Mouse (Mus musculus): ENCODE measurements around the gene Gm45062.

Gm45062 gene

DNA sequence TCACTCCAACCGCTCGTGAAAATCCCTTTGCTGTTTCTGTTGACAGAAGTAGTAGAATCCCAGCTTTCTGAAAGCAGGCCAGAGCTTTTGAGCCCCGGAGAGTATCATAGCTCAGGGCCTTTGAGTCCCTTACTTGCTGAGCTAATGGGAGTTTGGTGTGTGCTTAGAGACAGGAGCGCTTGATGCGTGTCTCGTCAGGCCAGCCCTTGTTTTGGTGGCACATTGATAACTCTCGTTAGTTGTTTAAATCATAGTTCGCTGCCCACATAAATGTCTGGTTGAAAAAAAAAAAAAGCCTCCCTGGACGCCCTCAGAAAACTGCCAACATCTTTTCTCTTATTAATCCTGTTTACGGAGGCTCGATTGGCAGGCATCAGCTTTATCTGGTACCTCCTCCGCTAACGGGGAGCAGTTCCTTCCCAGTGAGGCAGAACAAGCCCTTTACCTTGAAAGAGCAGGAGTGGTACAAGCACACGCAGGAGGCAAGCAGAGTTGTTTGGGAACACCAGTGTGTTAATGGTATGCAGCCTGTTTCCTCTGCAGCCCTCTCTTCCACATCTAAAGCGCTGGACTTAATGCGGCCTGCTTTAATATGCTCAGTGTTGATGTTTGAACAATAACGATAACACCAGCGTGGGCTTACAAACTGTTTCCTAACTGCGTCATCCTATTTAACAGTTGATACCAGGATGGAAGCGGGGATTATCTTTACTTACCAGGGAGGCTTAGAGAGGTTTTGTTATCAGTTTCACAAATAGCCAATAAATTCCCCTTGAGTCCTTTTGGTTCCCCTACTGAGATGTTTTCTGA lies 228.0 kb downstream of the Gm45062 start:
- in situ Hi-C loops (cut with MboI; ENCODE audit: low pct_unique_long_range_greater_than_20kb in 1 of 2, low sequenced_read_pairs in 2 of 2, unreplicated experiment in 1 of 2): no loop called here

DNA sequence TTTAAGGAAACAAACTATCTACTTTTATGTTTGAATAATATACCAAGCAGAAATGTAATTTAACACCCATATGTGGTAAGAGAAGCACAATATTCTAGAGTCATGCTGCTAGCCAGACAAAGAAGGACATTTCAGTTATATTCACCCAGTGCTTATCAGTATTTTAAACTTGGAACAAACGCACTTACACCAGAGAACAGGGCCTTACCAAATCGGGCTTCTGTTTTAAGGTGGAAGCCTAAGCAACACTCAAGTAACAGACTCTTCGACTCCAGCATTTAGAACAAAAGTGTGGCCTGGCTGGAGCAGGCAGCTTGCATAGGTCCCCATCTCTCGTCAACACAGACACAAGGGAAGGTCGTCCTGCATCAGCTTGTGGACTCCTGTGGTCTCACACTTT lies 229.0 kb downstream of the Gm45062 start:
- in situ Hi-C loops (cut with MboI; ENCODE audit: low pct_unique_long_range_greater_than_20kb in 1 of 2, low sequenced_read_pairs in 2 of 2, unreplicated experiment in 1 of 2): no loop called here

DNA sequence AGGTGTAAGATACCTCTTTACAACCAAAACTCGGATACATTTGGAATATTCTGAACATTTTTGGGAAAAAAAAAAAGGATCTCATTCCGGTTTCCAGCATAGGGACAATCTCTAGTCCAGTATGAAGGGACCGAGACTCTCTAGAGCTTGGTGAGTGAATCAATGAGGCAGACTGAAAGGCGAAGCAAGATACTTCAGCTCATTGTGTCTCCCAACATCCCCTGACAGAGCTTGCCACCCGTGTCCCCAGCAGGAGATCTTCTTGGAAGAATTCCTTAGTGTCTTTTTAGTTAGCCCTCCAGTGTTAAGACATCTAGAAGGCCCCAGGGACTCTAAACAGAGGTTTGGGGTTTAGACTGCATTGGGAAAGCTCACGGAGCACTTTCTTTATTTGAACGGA lies 230.0 kb downstream of the Gm45062 start:
- in situ Hi-C loops (cut with MboI; ENCODE audit: low pct_unique_long_range_greater_than_20kb in 1 of 2, low sequenced_read_pairs in 2 of 2, unreplicated experiment in 1 of 2): no loop called here

DNA sequence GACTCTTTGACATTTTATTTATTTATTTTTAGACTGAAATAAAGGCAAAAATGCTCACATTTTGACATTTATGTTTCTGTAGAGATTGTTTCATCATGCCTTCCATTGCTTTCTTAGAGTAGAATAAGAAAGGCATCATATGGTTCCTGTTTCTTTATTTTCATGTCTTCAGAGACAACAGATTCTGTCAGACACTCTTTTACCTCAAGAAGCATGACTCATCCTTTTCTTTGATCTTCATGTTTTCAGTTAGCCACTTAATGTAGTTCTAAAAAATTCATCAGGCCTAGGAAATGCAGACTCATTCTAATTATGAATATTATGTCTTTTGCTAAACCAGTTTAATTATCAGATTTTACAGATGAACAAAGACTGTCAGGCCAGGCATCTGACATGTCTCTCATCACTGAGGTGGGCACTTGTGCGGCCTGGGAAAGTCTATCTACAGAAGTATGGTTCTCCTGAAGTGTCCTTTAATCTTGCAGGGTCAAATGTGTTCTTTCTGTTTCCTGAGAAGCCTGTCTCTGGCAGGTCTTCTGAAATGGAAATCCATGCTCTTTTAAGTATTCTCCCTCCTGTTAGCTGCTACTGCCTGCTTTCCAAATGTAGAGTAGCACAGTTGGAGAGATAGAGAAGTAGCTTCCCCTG lies 230.8 kb downstream of the Gm45062 start:
- in situ Hi-C loops (cut with MboI; ENCODE audit: low pct_unique_long_range_greater_than_20kb in 1 of 2, low sequenced_read_pairs in 2 of 2, unreplicated experiment in 1 of 2): no loop called here

DNA sequence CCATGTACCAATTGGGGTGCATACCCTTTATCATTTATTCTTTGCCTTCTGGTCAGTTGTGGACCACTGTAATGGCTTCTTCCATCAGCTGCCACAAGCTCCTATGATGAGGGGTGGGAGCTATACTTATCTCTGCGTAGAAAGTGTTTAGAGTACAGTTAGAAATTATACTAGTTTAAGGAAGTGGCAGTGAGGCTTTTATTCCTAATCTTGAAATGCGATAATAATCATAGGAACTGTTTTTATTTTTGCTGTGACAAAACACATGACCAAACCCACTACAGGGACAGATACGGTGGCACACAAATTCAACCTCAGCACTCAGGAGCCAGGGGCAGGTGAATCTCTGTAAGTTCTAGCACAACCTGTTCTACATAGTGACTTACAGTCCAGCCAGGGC lies 233.0 kb downstream of the Gm45062 start:
- in situ Hi-C loops (cut with MboI; ENCODE audit: low pct_unique_long_range_greater_than_20kb in 1 of 2, low sequenced_read_pairs in 2 of 2, unreplicated experiment in 1 of 2): no loop called here

DNA sequence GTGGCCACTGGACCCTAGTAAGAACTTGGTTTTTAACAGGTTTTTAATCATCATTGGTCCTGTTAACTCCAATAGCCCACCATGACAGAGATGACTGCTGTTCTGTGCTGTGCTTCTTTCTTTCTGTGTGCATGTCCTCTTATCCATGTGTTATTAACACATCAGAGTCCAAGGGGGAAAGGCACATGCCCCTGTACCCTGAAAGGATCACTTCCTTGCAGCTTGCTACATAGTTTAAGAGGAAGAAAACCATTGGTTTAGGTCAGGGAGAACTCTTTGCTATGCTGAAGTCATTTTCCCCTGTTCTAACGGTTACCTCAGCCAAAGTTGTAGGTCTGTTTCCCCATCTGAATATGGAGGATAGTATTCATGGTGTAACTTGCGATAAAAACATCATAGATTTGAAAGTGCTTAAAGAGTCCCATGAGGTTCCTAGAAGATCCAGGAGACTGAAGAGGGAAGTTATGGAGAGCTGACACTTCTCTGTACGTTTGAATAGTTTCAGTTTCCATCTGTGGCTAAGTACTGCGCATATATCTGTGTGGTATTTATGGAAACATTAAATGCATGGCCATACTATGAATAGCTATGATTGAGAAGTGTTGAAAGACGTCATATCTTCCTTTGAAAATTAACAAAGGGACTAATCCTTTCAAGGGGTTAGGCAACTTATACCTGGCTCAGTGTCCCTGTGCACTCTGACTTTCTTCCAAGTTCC lies 236.0 kb downstream of the Gm45062 start:
- in situ Hi-C loops (cut with MboI; ENCODE audit: low pct_unique_long_range_greater_than_20kb in 1 of 2, low sequenced_read_pairs in 2 of 2, unreplicated experiment in 1 of 2): no loop called here

DNA sequence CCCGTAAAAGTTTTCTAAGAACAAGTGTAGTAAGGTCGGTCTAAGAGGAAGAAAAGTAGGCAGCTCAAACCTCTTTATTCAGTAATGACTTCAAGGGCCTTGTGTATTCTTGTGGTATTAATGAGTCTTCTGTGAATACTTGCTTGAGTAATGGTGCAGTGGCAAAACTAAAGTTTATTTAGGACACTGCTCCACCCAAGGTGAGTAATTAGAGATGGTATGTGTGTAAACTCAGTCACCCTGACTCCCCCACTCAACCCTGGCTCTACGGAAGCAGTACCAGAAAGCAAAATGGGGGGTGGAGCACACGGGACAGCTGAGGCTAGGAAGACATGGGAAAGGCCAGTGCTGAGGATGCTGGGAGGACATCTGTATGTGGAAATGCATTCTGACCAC lies 236.6 kb downstream of the Gm45062 start:
- in situ Hi-C loops (cut with MboI; ENCODE audit: low pct_unique_long_range_greater_than_20kb in 1 of 2, low sequenced_read_pairs in 2 of 2, unreplicated experiment in 1 of 2): no loop called here

DNA sequence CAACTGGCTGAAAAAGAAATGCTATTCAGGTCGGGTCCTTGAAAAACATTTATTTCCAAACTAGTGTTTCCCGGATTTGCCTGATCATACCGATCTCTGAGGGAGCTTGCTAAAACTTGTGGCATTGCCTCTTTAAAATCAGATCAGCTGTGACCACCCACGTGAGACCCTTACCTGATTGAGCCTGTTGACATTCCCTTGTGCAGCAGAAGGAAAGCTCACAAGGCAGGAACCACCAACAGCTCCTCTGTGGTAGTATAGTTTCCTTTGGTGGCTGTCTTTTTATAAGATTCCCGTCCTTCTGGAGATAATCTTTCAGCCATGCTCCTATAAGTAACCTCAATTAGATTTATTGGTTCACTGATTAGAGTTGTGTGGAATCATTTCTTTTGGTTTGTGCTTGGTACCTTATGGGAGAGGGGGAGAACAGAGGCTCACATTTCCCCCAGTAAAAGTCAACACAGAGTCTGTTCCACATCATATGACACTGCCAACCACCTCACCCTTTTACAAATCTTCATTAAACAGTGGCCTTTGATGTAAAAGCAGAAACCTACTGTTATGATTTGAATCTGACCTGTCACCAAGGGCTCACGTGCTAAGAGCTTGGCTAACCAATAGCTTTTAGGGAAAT lies 238.1 kb downstream of the Gm45062 start:
- in situ Hi-C loops (cut with MboI; ENCODE audit: low pct_unique_long_range_greater_than_20kb in 1 of 2, low sequenced_read_pairs in 2 of 2, unreplicated experiment in 1 of 2): no loop called here

DNA sequence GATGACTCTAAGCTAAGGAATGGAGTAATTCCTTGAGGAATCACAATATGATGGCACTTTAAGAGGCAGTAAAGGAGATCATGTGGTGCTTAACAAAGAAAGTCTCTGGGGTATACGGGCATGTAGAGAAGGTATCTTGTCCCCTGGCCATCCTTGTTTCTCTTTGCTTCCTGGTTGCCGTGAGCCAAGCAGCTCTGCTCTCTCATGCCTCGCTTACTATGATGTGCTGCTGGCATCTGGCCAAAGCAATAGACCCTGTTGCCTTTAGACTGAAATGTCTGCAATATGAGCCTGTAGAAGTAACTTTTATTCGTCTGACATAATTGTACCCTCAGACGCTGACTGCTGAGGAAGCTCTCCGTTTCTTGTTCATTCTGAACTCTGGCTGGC lies 238.6 kb downstream of the Gm45062 start:
- in situ Hi-C loops (cut with MboI; ENCODE audit: low pct_unique_long_range_greater_than_20kb in 1 of 2, low sequenced_read_pairs in 2 of 2, unreplicated experiment in 1 of 2): no loop called here

DNA sequence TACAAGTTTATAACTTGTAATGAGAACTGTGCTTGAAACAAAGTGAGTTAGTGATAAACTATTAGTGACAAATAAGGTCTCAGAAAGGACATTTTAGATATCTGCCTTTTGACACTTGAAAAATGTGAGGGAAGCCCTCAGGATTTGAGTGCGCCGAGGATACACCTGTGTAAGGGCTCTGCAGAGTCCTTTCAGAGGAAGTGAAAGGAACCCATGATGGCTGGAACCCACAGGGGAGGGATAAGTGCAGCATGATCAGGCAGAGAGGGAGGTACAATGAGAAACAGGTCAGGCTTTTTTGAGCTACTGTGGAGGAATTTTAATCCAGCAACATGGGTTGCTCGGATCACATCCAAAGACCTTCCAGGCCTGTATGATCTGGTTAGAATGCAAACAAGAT lies 239.7 kb downstream of the Gm45062 start:
- in situ Hi-C loops (cut with MboI; ENCODE audit: low pct_unique_long_range_greater_than_20kb in 1 of 2, low sequenced_read_pairs in 2 of 2, unreplicated experiment in 1 of 2): no loop called here

DNA sequence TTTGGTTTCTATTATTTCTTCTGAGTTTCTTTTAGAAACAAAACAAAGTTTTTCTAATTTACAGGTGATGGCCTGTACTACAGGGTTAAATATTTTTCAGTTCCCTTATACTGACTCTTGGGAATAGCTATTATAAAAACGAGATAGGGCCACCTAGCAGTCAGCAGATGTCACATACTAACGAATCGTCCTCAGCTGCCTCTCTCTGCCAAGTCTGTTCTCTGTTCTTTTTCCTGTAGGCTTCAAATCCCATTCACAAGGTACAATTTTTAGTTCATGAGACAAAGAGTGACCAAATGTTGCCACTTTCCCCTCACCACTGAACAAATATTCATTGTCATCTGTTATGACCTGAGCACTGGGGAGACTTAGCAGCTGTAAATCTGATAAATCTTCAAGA lies 244.7 kb downstream of the Gm45062 start:
- in situ Hi-C loops (cut with MboI; ENCODE audit: low pct_unique_long_range_greater_than_20kb in 1 of 2, low sequenced_read_pairs in 2 of 2, unreplicated experiment in 1 of 2): no loop called here

DNA sequence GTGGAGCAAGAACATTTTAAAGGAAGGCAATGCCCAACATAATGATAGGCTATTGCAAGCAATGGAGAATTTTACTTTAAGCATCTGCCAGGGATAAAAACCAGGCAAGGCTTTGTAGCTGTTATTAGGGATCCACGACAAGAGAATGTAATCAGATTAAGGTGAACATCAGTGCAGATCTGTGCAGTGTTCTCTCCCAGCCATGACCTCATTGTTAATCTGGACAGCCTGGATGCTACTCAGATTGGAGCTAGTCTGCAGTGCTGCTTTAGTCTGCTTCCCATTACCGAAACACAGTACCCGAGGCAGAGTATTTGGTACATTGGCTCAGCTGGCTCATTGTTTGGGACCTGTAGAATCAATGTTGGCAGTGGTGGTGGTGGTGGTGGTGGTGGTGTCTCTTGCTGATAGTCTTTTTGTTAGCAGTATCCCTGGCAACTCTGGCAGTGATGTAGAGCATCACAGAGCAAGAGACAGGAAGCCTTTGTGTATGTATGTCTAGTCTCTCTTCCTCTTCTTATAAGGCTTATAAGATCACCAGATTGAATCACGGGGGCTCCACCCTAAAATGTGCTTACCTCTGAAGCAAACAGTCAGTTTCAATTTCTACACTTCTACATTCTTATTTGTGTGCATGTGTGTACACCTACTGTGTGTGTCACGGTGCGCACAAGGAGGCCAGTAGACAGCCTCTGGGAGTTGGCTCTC lies 245.4 kb downstream of the Gm45062 start:
- in situ Hi-C loops (cut with MboI; ENCODE audit: low pct_unique_long_range_greater_than_20kb in 1 of 2, low sequenced_read_pairs in 2 of 2, unreplicated experiment in 1 of 2): no loop called here

DNA sequence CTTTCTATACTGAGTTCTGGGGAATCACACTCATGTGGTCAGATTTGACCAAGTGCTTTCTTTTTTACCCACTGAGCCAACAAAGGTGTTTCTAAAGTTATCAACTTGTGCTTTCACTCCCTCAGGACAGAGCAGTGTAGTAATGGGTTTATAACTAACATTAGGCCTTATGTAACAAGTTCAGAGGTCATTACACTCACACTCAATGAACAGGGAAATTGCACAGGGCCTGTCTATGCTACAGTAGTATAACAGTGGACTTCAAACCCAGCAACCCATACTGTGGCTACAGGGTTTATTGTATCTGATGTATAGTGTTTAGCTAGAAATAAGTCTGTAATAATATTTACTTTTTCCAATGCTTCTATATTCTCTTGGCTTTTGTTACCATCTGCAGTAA lies 247.4 kb downstream of the Gm45062 start:
- in situ Hi-C loops (cut with MboI; ENCODE audit: low pct_unique_long_range_greater_than_20kb in 1 of 2, low sequenced_read_pairs in 2 of 2, unreplicated experiment in 1 of 2): no loop called here

DNA sequence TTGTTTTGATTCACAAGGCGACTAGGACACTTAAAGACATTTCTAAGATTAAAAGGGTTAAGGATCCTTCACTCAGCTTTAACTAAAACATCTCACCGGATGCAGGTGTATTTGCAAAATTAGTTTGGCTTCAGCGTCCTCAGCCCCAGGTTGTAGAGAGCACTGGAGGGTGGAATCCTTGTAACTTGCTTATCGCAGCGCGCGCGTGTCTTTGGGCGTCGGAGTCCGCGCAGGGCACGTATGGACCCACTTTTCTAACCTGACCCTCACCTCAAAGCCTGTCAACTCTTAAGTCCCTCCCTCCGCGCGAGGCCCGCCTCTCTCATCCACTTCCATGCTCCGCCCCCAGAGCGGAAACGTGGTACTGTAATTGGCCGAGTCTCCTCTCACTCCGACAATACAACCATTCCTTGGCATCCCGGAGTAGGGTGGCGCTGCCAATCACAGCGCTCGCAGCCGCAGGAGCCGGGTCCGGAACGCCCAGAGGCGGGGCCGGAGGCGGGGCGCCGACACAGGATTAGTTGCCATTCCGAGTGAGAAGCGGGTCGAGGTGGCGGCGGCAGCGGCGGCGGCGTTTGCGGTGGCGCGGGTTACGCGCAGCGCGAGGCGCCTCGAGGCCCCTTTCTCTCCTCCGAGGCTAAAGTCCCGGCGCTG lies 249.8 kb downstream of the Gm45062 start:
- in situ Hi-C loops (cut with MboI; ENCODE audit: low pct_unique_long_range_greater_than_20kb in 1 of 2, low sequenced_read_pairs in 2 of 2, unreplicated experiment in 1 of 2): no loop called here

DNA sequence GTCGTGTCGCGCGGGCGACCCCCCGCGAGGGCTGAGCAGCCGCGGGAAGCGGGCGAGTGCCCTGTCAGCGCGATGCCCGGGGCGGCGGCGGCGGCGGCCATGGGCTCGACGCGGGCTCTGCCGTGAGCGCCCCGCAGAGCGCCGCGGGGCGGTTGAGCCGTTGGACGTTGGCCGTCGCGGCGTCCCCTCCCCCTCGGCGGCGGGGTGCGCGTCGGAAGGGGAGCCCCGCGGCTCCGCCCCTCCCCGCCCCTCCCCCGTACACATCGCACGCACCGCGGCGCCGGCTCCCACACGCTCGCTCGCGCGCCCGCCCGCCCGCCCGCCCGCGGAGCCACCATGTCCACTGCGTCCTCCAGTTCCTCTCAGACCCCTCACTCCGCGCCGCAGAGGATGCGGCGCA lies 250.3 kb downstream of the Gm45062 start, which contains the start of gene Glcci1:
Gene Glcci1, plus strand, starts transcription at position 50 of the 400 bp plus-strand sequence.
- in situ Hi-C loops (cut with MboI; ENCODE audit: low pct_unique_long_range_greater_than_20kb in 1 of 2, low sequenced_read_pairs in 2 of 2, unreplicated experiment in 1 of 2): no loop called here

DNA sequence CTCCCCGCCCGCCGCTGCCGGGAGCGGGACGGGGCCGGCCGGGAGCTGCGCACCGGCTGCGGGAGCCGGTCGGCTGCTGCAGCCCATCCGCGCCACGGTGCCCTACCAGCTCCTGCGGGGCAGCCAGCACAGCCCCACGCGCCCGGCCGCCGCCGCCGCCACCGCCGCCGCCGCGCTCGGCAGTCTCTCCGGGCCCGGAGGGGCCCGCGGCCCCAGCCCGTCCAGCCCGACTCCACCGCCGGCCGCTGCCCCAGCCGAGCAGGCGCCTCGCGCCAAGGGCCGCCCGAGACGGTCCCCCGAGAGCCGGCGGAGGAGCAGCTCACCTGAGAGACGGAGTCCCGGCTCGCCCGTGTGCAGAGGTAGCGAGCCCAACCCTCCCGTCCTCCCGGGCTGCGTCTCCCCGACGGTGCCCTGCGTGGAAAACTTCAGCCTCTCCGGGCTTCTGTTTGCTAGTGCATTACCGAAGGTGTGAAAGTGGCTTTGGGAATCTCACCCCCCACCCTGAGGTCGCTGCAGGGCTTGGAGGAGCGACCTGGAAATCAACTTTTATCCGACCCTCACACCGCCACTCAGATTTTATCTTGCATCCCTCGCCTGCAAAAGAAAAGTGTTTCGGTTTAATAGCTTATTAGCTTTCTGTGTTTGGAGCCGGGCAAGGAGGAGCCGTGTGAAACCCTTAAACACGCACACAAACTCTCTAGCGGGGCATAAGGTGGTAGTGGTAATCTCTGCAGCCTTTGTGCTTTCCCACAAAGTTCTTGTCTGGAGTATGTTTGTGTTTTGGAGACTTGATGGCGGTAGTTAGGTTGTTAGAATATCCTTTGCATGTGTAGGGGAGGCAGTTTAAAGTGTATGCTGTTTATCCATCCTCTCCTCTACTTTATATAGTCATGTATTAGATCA lies 251.0 kb downstream of the Gm45062 start:
- in situ Hi-C loops (cut with MboI; ENCODE audit: low pct_unique_long_range_greater_than_20kb in 1 of 2, low sequenced_read_pairs in 2 of 2, unreplicated experiment in 1 of 2): no loop called here

DNA sequence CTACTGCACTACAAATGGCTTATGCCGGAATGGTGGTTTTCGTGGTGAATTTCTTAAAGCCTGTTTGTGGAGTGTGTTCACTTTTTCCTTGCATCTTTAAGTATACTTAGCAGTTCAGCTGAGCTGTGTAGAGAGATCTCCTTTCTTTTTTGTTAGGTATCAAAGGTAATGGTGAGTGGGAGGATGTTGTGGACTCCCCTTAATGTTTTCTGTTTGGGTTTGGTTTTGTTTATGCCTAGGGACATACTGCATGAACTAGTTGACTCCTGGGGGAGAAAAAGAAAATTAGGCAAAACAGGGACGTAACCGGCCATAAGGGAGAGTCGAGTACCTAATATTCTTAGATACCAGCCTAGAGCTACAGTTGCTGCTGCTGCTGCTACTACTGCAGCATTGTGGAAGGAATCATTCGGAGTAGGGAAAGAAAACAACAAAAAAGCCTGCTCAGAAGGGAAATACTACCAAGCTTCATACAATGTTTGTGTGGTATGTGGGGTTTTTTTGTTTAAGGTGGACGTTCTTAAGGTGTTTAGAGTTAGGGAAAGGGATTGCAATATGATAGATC lies 251.7 kb downstream of the Gm45062 start:
- in situ Hi-C loops (cut with MboI; ENCODE audit: low pct_unique_long_range_greater_than_20kb in 1 of 2, low sequenced_read_pairs in 2 of 2, unreplicated experiment in 1 of 2): no loop called here

Data from mouse embryonic stem cell (cell line).